Mouse (Mus musculus) large intestine, adult 2 months (tissue): ENCODE data around the gene Cul7. TPM values are rescaled to one million over a fixed set of nuclear protein-coding genes. Genes with fewer than 3 reads are reported as not detected.

Experiments
- DNase-seq: peaks from one replicate; pipeline ENCODE4 v3.0.0-alpha.2; 2012; ENCODE audit warnings: low read depth, low spot score
- WGBS: fragments of 180-500 bp; shearing (Covaris S2); methylation state at CpG from one replicate; pipeline ENCODE4 v1.1.7; 2018; 5-methylcytosine and 5-hydroxymethylcytosine counted together
- polyA plus RNA-seq: library from polyadenylated mRNA; depleted of rRNA; stranded (reverse); fragments of >200 nt; gene quantifications from 2 replicates; pipeline ENCODE4 v1.2.3, GENCODE M21; 2012

Gene Cul7
- polyA plus RNA-seq, 1 experiment = 7.7 TPM

GRCm38 (mm10) chr17:46624598-46624997, 25.5 kb upstream of the Cul7 start:
- DNase-seq = no peak
- 61% methylated on average over 12 of the region's 12 CpGs for WGBS

- no peak for DNase-seq
- WGBS = 63% methylated on average over 6 of the region's 6 CpGs
Observed at GRCm38 (mm10) chr17:46627409-46627808, 22.7 kb upstream of the Cul7 start.

GRCm38 (mm10) chr17:46628471-46628790, 21.7 kb upstream of the Cul7 start:
- DNase-seq = no peak
- WGBS = under 1% methylated on average over 13 of the region's 13 CpGs

GRCm38 (mm10) chr17:46628791-46629684, 21.1 kb upstream of the Cul7 start, which contains the start of gene Ptk7:
Gene Ptk7 (minus strand): TSS chr17:46629504.
- no peak for DNase-seq
- WGBS = under 1% methylated on average over 89 of the region's 90 CpGs

- DNase-seq = no peak
- 39% methylated on average over 12 of the region's 12 CpGs for WGBS
Observed at GRCm38 (mm10) chr17:46629685-46630441, 20.3 kb upstream of the Cul7 start.

GRCm38 (mm10) chr17:46636831-46637523, 13.2 kb upstream of the Cul7 start:
- WGBS = 36% methylated on average over 15 of the region's 15 CpGs
- no peak for DNase-seq

- DNase-seq = no peak
- 85% methylated on average over 9 of the region's 9 CpGs for WGBS
Observed at GRCm38 (mm10) chr17:46639929-46640328, 10.2 kb upstream of the Cul7 start.

GRCm38 (mm10) chr17:46642060-46642459, 8.1 kb upstream of the Cul7 start:
- no peak for DNase-seq
- WGBS = 93% methylated on average over 17 of the region's 17 CpGs

GRCm38 (mm10) chr17:46644152-46644805, 5.9 kb upstream of the Cul7 start:
- WGBS = 54% methylated on average over 12 of the region's 12 CpGs
- DNase-seq = no peak

GRCm38 (mm10) chr17:46644916-46645475, 5.1 kb upstream of the Cul7 start:
- 5% methylated on average over 11 of the region's 11 CpGs for whole genome bisulfite sequencing
- peak; percentile 76 for DNase-seq

- DNase-seq = peak; percentile 96
- WGBS = under 1% methylated on average over 53 of the region's 53 CpGs
Observed at GRCm38 (mm10) chr17:46645561-46646321, 4.4 kb upstream of the Cul7 start, which contains the start of the genes Klc4 and Mrpl2. Gene Klc4 (minus strand): TSS chr17:46646022. Gene Mrpl2 (plus strand): TSS chr17:46646229.

- no peak for DNase-seq
- WGBS = under 1% methylated on average over 19 of the region's 19 CpGs
Observed at GRCm38 (mm10) chr17:46646322-46646662, 3.8 kb upstream of the Cul7 start.

GRCm38 (mm10) chr17:46647279-46647678, 2.9 kb upstream of the Cul7 start:
- no peak for DNase-seq

GRCm38 (mm10) chr17:46648436-46648835, 1.7 kb upstream of the Cul7 start:
- no peak for DNase-seq
- 91% methylated on average over 9 of the region's 9 CpGs for WGBS

More at GRCm38 (mm10) chr17:46647279-46647678, 2.9 kb upstream of the Cul7 start:
- 91% methylated on average over 7 of the region's 7 CpGs for WGBS

- WGBS = 35% methylated on average over 15 of the region's 15 CpGs
- DNase-seq = no peak
Observed at GRCm38 (mm10) chr17:46649811-46650210, 326 bp upstream of the Cul7 start.

- WGBS = 68% methylated on average over 17 of the region's 17 CpGs
- no peak for DNase-seq
Observed at GRCm38 (mm10) chr17:46651292-46651691, 1.2 kb downstream of the Cul7 start.

- DNase-seq = no peak
- WGBS = 69% methylated on average over 20 of the region's 20 CpGs
Observed at GRCm38 (mm10) chr17:46651755-46652547, 1.8 kb downstream of the Cul7 start.

- no peak for DNase-seq
- WGBS = 79% methylated on average over 6 of the region's 6 CpGs
Observed at GRCm38 (mm10) chr17:46656054-46656453, 5.9 kb downstream of the Cul7 start.
